ENCODE assay signal across 8 mouse cellular contexts in the genomic region with DNA sequence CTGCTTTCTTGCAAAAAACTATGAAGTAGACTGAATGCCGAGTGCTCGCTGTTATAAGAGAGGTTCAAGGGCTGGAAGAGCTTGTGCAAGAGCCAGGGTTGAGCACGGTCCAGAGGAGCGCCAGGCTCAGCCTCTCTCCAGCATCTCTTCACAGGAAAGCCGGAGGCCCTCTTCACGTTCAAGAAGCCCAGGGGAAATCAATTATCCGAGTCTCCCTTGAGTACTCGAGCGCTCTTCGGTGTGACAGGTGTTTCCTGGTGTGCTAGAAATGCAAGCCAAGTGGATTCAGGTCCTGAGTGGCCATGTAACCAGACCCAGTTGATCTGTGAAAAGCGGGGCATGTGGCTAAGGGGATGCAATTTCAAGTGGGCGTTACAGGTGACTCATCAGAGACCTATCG. TPM values are rescaled to one million over a fixed set of nuclear protein-coding genes. Genes with fewer than 3 reads are reported as not detected.
DNase-seq lines count a peak whose midpoint lies in the region; ATAC-seq and TF ChIP-seq lines count a peak whose summit lies in the region.

A gene (plus strand): TSS at position 295 of the 400 bp plus-strand sequence.

- 0 out of 2 replicates have a peak, but pooled peaks have one; percentile 5 for ATAC-seq in embryonic facial prominence, embryonic 14.5 days (ENCODE audit: low read depth)
- ATAC-seq in hindbrain, postnatal 0 days: no peak; the same call in 1 of the 2 replicates
- no peak for ATAC-seq in inflammation-experienced regulatory T-cells, adult 6 months

- H3K4me3 ChIP-seq in gastrocnemius, adult 2 months: peak within 1 kb of the TSS; percentile 87
- H3K4me3 ChIP-seq in embryonic facial prominence, embryonic 14.5 days (ENCODE audit: low read depth, low read length): peak within 1 kb of the TSS; percentile 79
- peak within 1 kb of the TSS; percentile 66 for H3K4me3 ChIP-seq in hindbrain, postnatal 0 days (ENCODE audit: low read length)
- peak within 1 kb of the TSS; percentile 91 for H3K4me3 ChIP-seq in lung, adult 2 months (replicated peaks; ENCODE audit: extremely low read depth, low read depth, low read length)

- H3K9ac ChIP-seq in embryonic facial prominence, embryonic 14.5 days (ENCODE audit: low read depth, low read length): peak within 1 kb of the TSS; percentile 77
- H3K9ac ChIP-seq in hindbrain, postnatal 0 days (replicated peaks; ENCODE audit: low read length): peak within 1 kb of the TSS; percentile 71

- H3K27ac ChIP-seq in gastrocnemius, adult 2 months: peak within 1 kb of the TSS; percentile 86
- peak within 1 kb of the TSS; percentile 65 for H3K27ac ChIP-seq in embryonic facial prominence, embryonic 14.5 days (replicated peaks; ENCODE audit: low read depth, low read length)
- H3K27ac ChIP-seq in hindbrain, postnatal 0 days: peak within 1 kb of the TSS; percentile 89

- peak; percentile 16 for DNase-seq in gastrocnemius, adult 2 months
- no peak for DNase-seq in gastrocnemius, postnatal 25 days
- DNase-seq in Muller cell, postnatal 12 days (ENCODE audit: inconsistent ontology term): peak; percentile 35
- peak; percentile 59 for DNase-seq in embryonic facial prominence, embryonic 14.5 days (ENCODE audit: low spot score)
- DNase-seq in hindbrain, postnatal 0 days (ENCODE audit: low spot score): no peak
- DNase-seq in lung, adult 2 months: peak; percentile 21
- peak; percentile 27 for DNase-seq in retina, embryonic 14.5 days (ENCODE audit: low spot score)

- intact Hi-C loops in gastrocnemius, adult 2 months (cut with DNase I): no loop called here

- no peaks in the 10 kb centered on the region for H3K9me3 ChIP-seq in embryonic facial prominence, embryonic 14.5 days (ENCODE audit: control insufficient read depth, low read length)
- no peaks in the 10 kb centered on the region for H3K9me3 ChIP-seq in hindbrain, postnatal 0 days (ENCODE audit: low read length)

- no peaks in the 10 kb centered on the region for H3K36me3 ChIP-seq in embryonic facial prominence, embryonic 14.5 days (ENCODE audit: control insufficient read depth, insufficient read depth, low read length)
- no peaks in the 10 kb centered on the region for H3K36me3 ChIP-seq in hindbrain, postnatal 0 days (ENCODE audit: insufficient read depth, low read length)

- H3K4me1 ChIP-seq in embryonic facial prominence, embryonic 14.5 days (ENCODE audit: control insufficient read depth, insufficient read depth, low read length): peaks cover 8% of the 10 kb centered on the region
- H3K4me1 ChIP-seq in hindbrain, postnatal 0 days (ENCODE audit: insufficient read depth, low read length): no peaks in the 10 kb centered on the region
- no peaks in the 10 kb centered on the region; the same call in 1 of the 2 replicates for H3K4me1 ChIP-seq in lung, adult 2 months (ENCODE audit: control insufficient read depth, insufficient read depth, low read length)

- H3K4me2 ChIP-seq in embryonic facial prominence, embryonic 14.5 days (ENCODE audit: low read depth, low read length): peak within 1 kb of the TSS; percentile 88
- peak within 1 kb of the TSS; percentile 65 for H3K4me2 ChIP-seq in hindbrain, postnatal 0 days (ENCODE audit: low read depth, low read length)

- no peaks in the 10 kb centered on the region for H3K27me3 ChIP-seq in embryonic facial prominence, embryonic 14.5 days (replicated peaks; ENCODE audit: control insufficient read depth, insufficient read depth, low read length)
- no peaks in the 10 kb centered on the region for H3K27me3 ChIP-seq in hindbrain, postnatal 0 days (ENCODE audit: insufficient read depth, low read length)

- 29% methylated on average over 13 of the region's 13 CpGs for WGBS in embryonic facial prominence, embryonic 14.5 days
- WGBS in hindbrain, postnatal 0 days: 24% methylated on average over 13 of the region's 13 CpGs
- WGBS in lung, adult 2 months: 17% methylated on average over 13 of the region's 13 CpGs

- no peak for TF ChIP-seq CTCF in gastrocnemius, adult 2 months (IDR thresholded peaks at IDR 0.05)
- no peak for TF ChIP-seq CTCF in hindbrain, postnatal 0 days (IDR thresholded peaks at IDR 0.05; ENCODE audit: low read depth)
- no peak for TF ChIP-seq CTCF in lung, adult 2 months (IDR thresholded peaks at IDR 0.05; ENCODE audit: insufficient read depth, low read length)

- no peak for TF ChIP-seq POLR2A in lung, adult 2 months (IDR thresholded peaks at IDR 0.05; ENCODE audit: borderline replicate concordance, extremely low read depth, low read depth, low read length)

RNA-seq across cellular contexts. Expression of the gene that starts here (rescaled TPM):
- 1 to 10 TPM; 4.5 to 4.7 TPM for total RNA-seq in gastrocnemius, adult 2 months (2021)
- total RNA-seq in gastrocnemius, postnatal 25 days (2021): 1 to 10 TPM; 1.9 to 3.0 TPM
- 3.6 and 5.0 TPM in 2 replicates for polyA plus RNA-seq in embryonic facial prominence, embryonic 14.5 days (2014; fragmentation: Nextera tagmentation; extraction: Ambion mirVana)
- 3.1 and 3.8 TPM in 2 replicates for total RNA-seq in hindbrain, postnatal 0 days (2014; rRNA removed)
- polyA plus RNA-seq in hindbrain, postnatal 0 days (2015; fragmentation: Nextera tagmentation; extraction: Ambion mirVana): 1.7 and 1.8 TPM in 2 replicates
- polyA plus RNA-seq in lung, adult 2 months (2012; rRNA removed): 0.23 and 0.32 TPM in 2 replicates
- polyA plus RNA-seq in inflammation-experienced regulatory T-cells, adult 6 months (2017; shearing (Covaris generic)): 1 to 10 TPM; 3.4 to 5.4 (median 3.7) TPM

Comparison
In these comparisons a context has a peak if more than half of its experiments do, and no peak if none do; other contexts are left out.
1. DNase-seq: peak in gastrocnemius, adult 2 months (single experiment), Muller cell, postnatal 12 days (single experiment), embryonic facial prominence, embryonic 14.5 days (single experiment) and retina, embryonic 14.5 days (single experiment); none in gastrocnemius, postnatal 25 days (single experiment) and hindbrain, postnatal 0 days (single experiment).
2. Peak in DNase-seq and H3K4me3 ChIP-seq in lung, adult 2 months; RNA of the gene not detected or under 1 TPM.
3. Peak in every context shown above with its lines, with median percentiles within 50 percentile points of each other: H3K27ac ChIP-seq and H3K4me3 ChIP-seq.